Mouse (Mus musculus): ENCODE results near the gene Atp8b5. TPM values are rescaled to one million over a fixed set of nuclear protein-coding genes. Genes with fewer than 3 reads are reported as not detected.
A peak's percentile ranks its signal among the peaks of the same experiment; 100 is the strongest.

Atp8b5 gene
- total RNA-seq, 1 experiment: 0.89 TPM

DNA sequence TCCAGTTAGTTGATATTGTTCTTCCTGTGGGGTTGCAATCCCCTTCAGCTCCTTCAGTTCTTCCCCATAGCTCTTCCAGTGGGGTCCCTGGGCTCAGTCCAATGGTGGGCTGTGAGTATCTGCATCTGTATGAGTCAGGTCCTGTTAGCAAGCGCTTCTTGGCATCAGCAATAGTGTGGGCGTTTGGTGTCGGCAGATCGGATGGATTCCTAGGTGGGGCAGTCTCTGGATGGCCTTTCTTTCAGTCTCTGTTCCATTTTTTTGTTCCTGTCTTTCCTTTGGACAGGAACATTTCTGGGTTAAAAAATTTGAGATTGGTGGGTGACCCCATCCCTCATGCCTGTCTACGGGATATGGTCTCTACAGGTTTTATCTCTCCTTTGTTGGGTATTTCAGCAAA lies 18.5 kb downstream of the Atp8b5 start:
- H3K4me3 ChIP-seq (ENCODE audit: insufficient read depth in 1 of 2, low read depth in 1 of 2, low read length in 2 of 2, poor library complexity in 1 of 2, severe bottlenecking in 1 of 2): no peak overlapping the region
- in situ Hi-C loops (cut with MboI; ENCODE audit: low sequenced_read_pairs in 2 of 2, unreplicated experiment in 2 of 2): no loop called here
- H3K27ac ChIP-seq (ENCODE audit: insufficient read depth, low read depth, low read length, poor library complexity, severe bottlenecking): no peak overlapping the region
- no peaks in the 10 kb centered on the region for H3K4me1 ChIP-seq (ENCODE audit: control insufficient read depth in 2 of 2, insufficient read depth in 2 of 2, low read length in 2 of 2, poor library complexity in 1 of 2)
- TF ChIP-seq CHD2 (IDR thresholded peaks at IDR 0.05; ENCODE audit: low read depth, low read length): no peak
- no peak for TF ChIP-seq MAFK (IDR thresholded peaks at IDR 0.05; ENCODE audit: insufficient read depth, low read depth, low read length)
- no peak for TF ChIP-seq ZNF384 (IDR thresholded peaks at IDR 0.05; ENCODE audit: low read depth, low read length)
- no peak for TF ChIP-seq ZC3H11A (IDR thresholded peaks at IDR 0.05; ENCODE audit: borderline replicate concordance, low read depth, low read length)
- no peak for TF ChIP-seq HCFC1 (IDR thresholded peaks at IDR 0.05; ENCODE audit: borderline replicate concordance, insufficient read depth, low read length)
- no peak overlapping the region for H3K9ac ChIP-seq (ENCODE audit: insufficient read depth, low read depth, low read length, poor library complexity, severe bottlenecking)
- DNase-seq (ENCODE audit: low read depth, low spot score): no peak
- no peaks in the 10 kb centered on the region for H3K36me3 ChIP-seq (ENCODE audit: control insufficient read depth, insufficient read depth, low read length, poor library complexity, severe bottlenecking)
- no peaks in the 10 kb centered on the region for H3K9me3 ChIP-seq (ENCODE audit: control insufficient read depth, insufficient read depth, low read depth, low read length)

DNA sequence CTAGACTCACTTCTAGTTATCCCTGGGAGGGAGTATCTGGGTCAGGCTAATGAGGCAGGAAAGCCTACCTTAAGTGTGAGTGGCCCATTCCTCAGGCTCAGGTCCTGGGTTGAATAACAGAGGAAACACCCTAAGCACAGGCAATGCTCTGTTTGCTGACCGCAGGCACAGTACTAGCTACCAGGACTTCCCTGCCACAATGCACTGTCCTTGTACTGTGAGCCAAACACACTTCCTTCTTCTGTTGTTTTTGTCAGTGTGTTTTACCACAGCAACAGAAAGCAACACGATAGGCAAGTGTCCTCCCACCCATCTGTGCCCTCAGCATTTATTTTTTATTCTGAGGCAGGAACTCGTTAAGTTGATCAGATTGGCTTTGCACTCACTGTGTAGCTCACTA lies 20.3 kb downstream of the Atp8b5 start:
- H3K4me1 ChIP-seq (ENCODE audit: control insufficient read depth in 2 of 2, insufficient read depth in 2 of 2, low read length in 2 of 2, poor library complexity in 1 of 2): no peaks in the 10 kb centered on the region
- in situ Hi-C loops (cut with MboI; ENCODE audit: low sequenced_read_pairs in 2 of 2, unreplicated experiment in 2 of 2): no loop called here
- no peak overlapping the region for H3K4me3 ChIP-seq (ENCODE audit: insufficient read depth in 1 of 2, low read depth in 1 of 2, low read length in 2 of 2, poor library complexity in 1 of 2, severe bottlenecking in 1 of 2)
- H3K27ac ChIP-seq (ENCODE audit: insufficient read depth, low read depth, low read length, poor library complexity, severe bottlenecking): no peak overlapping the region
- H3K36me3 ChIP-seq (ENCODE audit: control insufficient read depth, insufficient read depth, low read length, poor library complexity, severe bottlenecking): no peaks in the 10 kb centered on the region
- DNase-seq (ENCODE audit: low read depth, low spot score): no peak
- no peak overlapping the region for H3K9ac ChIP-seq (ENCODE audit: insufficient read depth, low read depth, low read length, poor library complexity, severe bottlenecking)
- no peak for TF ChIP-seq CHD2 (IDR thresholded peaks at IDR 0.05; ENCODE audit: low read depth, low read length)
- TF ChIP-seq ZC3H11A (IDR thresholded peaks at IDR 0.05; ENCODE audit: borderline replicate concordance, low read depth, low read length): no peak
- TF ChIP-seq HCFC1 (IDR thresholded peaks at IDR 0.05; ENCODE audit: borderline replicate concordance, insufficient read depth, low read length): no peak
- no peaks in the 10 kb centered on the region for H3K9me3 ChIP-seq (ENCODE audit: control insufficient read depth, insufficient read depth, low read depth, low read length)

DNA sequence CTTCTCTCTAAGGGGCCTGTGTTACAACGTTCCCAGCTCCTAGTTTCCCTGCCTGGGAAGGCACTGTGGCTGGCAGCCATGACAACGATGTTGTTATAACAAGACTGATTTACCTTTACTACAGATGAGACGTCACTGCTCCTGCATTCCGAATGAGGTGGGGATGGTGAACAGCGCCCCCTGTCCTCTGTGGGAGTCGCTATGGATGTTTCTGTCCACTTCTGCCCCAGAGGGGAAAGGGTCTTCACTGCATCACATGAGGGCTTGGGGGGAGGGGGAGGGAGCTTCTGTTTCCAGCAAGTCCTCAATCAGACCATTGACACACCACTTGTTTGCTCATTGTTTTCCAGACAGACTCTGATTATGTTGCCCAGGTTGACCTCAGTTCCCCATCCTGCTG lies 27.0 kb downstream of the Atp8b5 start:
- Histone ChIP-seq H3K9me3 (ENCODE audit: control insufficient read depth, insufficient read depth, low read depth, low read length) (no peaks in the 10 kb centered on the region; the same call in 1 of the 2 replicates), H3K4me1 (ENCODE audit: control insufficient read depth in 2 of 2, insufficient read depth in 2 of 2, low read length in 2 of 2, poor library complexity in 1 of 2) (no peaks in the 10 kb centered on the region), H3K4me3 (ENCODE audit: insufficient read depth in 1 of 2, low read depth in 1 of 2, low read length in 2 of 2, poor library complexity in 1 of 2, severe bottlenecking in 1 of 2) (no peak overlapping the region), H3K36me3 (ENCODE audit: control insufficient read depth, insufficient read depth, low read length, poor library complexity, severe bottlenecking) (no peaks in the 10 kb centered on the region), H3K27ac (ENCODE audit: insufficient read depth, low read depth, low read length, poor library complexity, severe bottlenecking) (no peak overlapping the region), H3K9ac (ENCODE audit: insufficient read depth, low read depth, low read length, poor library complexity, severe bottlenecking) (no peak overlapping the region)
- TF ChIP-seq ZNF384 (IDR thresholded peaks at IDR 0.05; ENCODE audit: low read depth, low read length) (no peak), HCFC1 (IDR thresholded peaks at IDR 0.05; ENCODE audit: borderline replicate concordance, insufficient read depth, low read length) (no peak), CHD2 (IDR thresholded peaks at IDR 0.05; ENCODE audit: low read depth, low read length) (no peak), ZC3H11A (IDR thresholded peaks at IDR 0.05; ENCODE audit: borderline replicate concordance, low read depth, low read length) (no peak)
- in situ Hi-C loops (cut with MboI; ENCODE audit: low sequenced_read_pairs in 2 of 2, unreplicated experiment in 2 of 2): no loop called here
- peak; percentile 15 for DNase-seq (ENCODE audit: low read depth, low spot score)

DNA sequence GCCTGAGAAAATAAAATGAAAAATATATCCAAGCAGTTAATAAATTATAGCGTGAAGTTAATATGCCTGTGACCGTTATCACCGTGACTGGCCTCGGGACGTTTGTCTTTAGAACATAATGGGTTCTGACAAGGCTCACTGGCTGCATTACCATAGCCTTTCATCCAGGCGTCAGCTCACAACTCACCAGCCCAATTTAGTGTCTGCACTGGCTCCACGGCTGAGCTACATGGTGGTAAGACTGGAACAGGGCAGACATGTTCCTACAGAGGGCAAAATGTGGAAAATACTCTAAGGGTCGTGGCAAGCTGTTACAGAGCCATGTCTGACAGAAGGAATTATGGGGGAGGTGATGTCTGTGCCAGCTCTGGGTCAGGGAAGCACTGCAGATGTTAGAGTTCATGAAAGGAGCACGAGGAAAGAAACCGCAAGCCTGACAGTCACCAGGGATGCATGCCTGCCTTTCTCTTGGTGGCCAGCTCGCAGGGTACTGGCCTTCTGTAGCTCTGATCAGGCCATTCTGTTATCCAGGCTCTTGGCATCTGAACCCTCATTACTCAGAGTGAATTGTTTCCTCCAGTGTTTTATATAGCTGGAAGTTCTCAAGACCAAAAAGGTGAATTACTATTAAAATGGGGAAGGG lies 42.9 kb downstream of the Atp8b5 start:
- H3K36me3 ChIP-seq (ENCODE audit: control insufficient read depth, insufficient read depth, low read length, poor library complexity, severe bottlenecking): no peaks in the 10 kb centered on the region
- in situ Hi-C loops (cut with MboI; ENCODE audit: low sequenced_read_pairs in 2 of 2, unreplicated experiment in 2 of 2): no loop called here
- no peak for TF ChIP-seq CHD2 (IDR thresholded peaks at IDR 0.05; ENCODE audit: low read depth, low read length)
- TF ChIP-seq HCFC1 (IDR thresholded peaks at IDR 0.05; ENCODE audit: borderline replicate concordance, insufficient read depth, low read length): no peak
- no peak for TF ChIP-seq ZC3H11A (IDR thresholded peaks at IDR 0.05; ENCODE audit: borderline replicate concordance, low read depth, low read length)
- TF ChIP-seq ZNF384 (IDR thresholded peaks at IDR 0.05; ENCODE audit: low read depth, low read length): no peak
- no peak for TF ChIP-seq MAFK (IDR thresholded peaks at IDR 0.05; ENCODE audit: insufficient read depth, low read depth, low read length)
- no peak for DNase-seq (ENCODE audit: low read depth, low spot score)
- no peaks in the 10 kb centered on the region for H3K9me3 ChIP-seq (ENCODE audit: control insufficient read depth, insufficient read depth, low read depth, low read length)
- no peak overlapping the region for H3K27ac ChIP-seq (ENCODE audit: insufficient read depth, low read depth, low read length, poor library complexity, severe bottlenecking)
- no peaks in the 10 kb centered on the region for H3K4me1 ChIP-seq (ENCODE audit: control insufficient read depth in 2 of 2, insufficient read depth in 2 of 2, low read length in 2 of 2, poor library complexity in 1 of 2)
- no peak overlapping the region for H3K9ac ChIP-seq (ENCODE audit: insufficient read depth, low read depth, low read length, poor library complexity, severe bottlenecking)
- no peak overlapping the region for H3K4me3 ChIP-seq (ENCODE audit: insufficient read depth in 1 of 2, low read depth in 1 of 2, low read length in 2 of 2, poor library complexity in 1 of 2, severe bottlenecking in 1 of 2)

DNA sequence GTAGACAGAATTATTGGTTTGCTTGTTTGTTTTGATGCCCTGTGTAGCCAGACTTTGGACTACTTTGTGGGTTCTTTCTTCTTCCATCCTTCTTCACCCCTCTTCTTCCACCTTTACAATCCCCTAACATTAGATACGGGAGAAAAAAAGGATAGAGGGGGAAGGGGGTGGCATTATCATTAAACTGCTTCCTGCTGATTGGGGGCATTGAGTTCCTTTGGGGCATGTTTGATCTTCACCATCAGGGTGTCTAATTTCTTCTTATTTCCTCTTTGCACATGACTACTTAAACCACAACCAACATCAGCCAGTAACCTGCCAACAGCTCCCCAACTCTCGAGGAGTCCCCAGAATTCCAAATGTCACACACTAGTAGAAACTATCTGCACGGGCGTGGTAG lies 54.6 kb downstream of the Atp8b5 start:
- H3K4me1 ChIP-seq (ENCODE audit: control insufficient read depth in 2 of 2, insufficient read depth in 2 of 2, low read length in 2 of 2, poor library complexity in 1 of 2): peaks cover 0 to 3% of the 10 kb centered on the region in 2 experiments; a peak in 1 of 4 replicates
- no peak for TF ChIP-seq ZC3H11A (IDR thresholded peaks at IDR 0.05; ENCODE audit: borderline replicate concordance, low read depth, low read length)
- TF ChIP-seq ZNF384 (IDR thresholded peaks at IDR 0.05; ENCODE audit: low read depth, low read length): no peak
- TF ChIP-seq CHD2 (IDR thresholded peaks at IDR 0.05; ENCODE audit: low read depth, low read length): no peak
- no peak for TF ChIP-seq MAFK (IDR thresholded peaks at IDR 0.05; ENCODE audit: insufficient read depth, low read depth, low read length)
- TF ChIP-seq HCFC1 (IDR thresholded peaks at IDR 0.05; ENCODE audit: borderline replicate concordance, insufficient read depth, low read length): no peak
- no peak for DNase-seq (ENCODE audit: low read depth, low spot score)
- no peaks in the 10 kb centered on the region for H3K9me3 ChIP-seq (ENCODE audit: control insufficient read depth, insufficient read depth, low read depth, low read length)
- no peak overlapping the region for H3K27ac ChIP-seq (ENCODE audit: insufficient read depth, low read depth, low read length, poor library complexity, severe bottlenecking)
- in situ Hi-C loops (cut with MboI; ENCODE audit: low sequenced_read_pairs in 2 of 2, unreplicated experiment in 2 of 2): no loop called here
- no peak overlapping the region for H3K4me3 ChIP-seq (ENCODE audit: insufficient read depth in 1 of 2, low read depth in 1 of 2, low read length in 2 of 2, poor library complexity in 1 of 2, severe bottlenecking in 1 of 2)
- H3K9ac ChIP-seq (ENCODE audit: insufficient read depth, low read depth, low read length, poor library complexity, severe bottlenecking): no peak overlapping the region
- no peaks in the 10 kb centered on the region for H3K36me3 ChIP-seq (ENCODE audit: control insufficient read depth, insufficient read depth, low read length, poor library complexity, severe bottlenecking)
